Mouse (Mus musculus) G1E (cell line): ENCODE measurements at regions not wholly inside any gene's neighbourhood (a gene's known extent, or its start where the extent isn't known, plus 50 kb on each side); places are given as distances from the start of the nearest gene placed in this dataset.

Source experiments
- ATAC-seq: 2 replicates; pipeline ENCODE4 v1.8.0; 2016; ENCODE audit warnings: mild to moderate bottlenecking; ENCODE audit not compliant: insufficient number of reproducible peaks, poor library complexity, low FRiP score, severe bottlenecking; ENCODE audit errors: extremely low read depth
- DNase-seq: peaks from one replicate; pipeline ENCODE4 v3.0.0; 2012; ENCODE audit warnings: low spot score
- H3K27me3 ChIP-seq: 2 replicates; pipeline ENCODE4 v1.6.1; 2012; ENCODE audit warnings: mild to moderate bottlenecking, low read length, inconsistent platforms; ENCODE audit not compliant: insufficient read depth
- H3K36me3 ChIP-seq: replicated peaks from 2 replicates; pipeline ENCODE3; 2012; ENCODE audit warnings: mild to moderate bottlenecking, inconsistent platforms
- H3K4me1 ChIP-seq: 2 replicates; pipeline ENCODE4 v1.6.1; 2012; ENCODE audit warnings: low read depth, low read length, inconsistent platforms, mixed read lengths; ENCODE audit not compliant: insufficient read depth
- H3K4me3 ChIP-seq: 2 replicates; pipeline ENCODE4 v1.5.1; 2012; ENCODE audit warnings: low read depth, mild to moderate bottlenecking, inconsistent platforms, low read length, moderate library complexity, mixed read lengths
- H3K9me3 ChIP-seq: replicated peaks from 2 replicates; pipeline ENCODE4 v1.6.1; 2012; ENCODE audit warnings: inconsistent platforms
- CTCF ChIP-seq: IDR thresholded peaks from 2 replicates; pipeline ENCODE4 v1.5.1; 2012; ENCODE audit warnings: low read depth, low read length, inconsistent platforms, mixed read lengths
- GATA1 ChIP-seq: IDR thresholded peaks from 2 replicates; pipeline ENCODE4 v1.6.1; 2012; ENCODE audit warnings: borderline replicate concordance, low read length, inconsistent platforms, mixed read lengths
- GATA2 ChIP-seq: IDR thresholded peaks from 2 replicates; pipeline ENCODE4 v1.6.1; 2012; ENCODE audit warnings: low read depth, low read length, inconsistent platforms, borderline replicate concordance
- POLR2AphosphoS5 ChIP-seq: IDR thresholded peaks from 2 replicates; pipeline ENCODE4 v1.6.1; 2012; ENCODE audit warnings: low read depth, low read length, inconsistent platforms; ENCODE audit not compliant: insufficient replicate concordance
- TAL1 ChIP-seq: conservative IDR thresholded peaks from 2 replicates; pipeline ENCODE4 v1.6.1; 2012; ENCODE audit warnings: low read depth, low read length, inconsistent platforms, mixed read lengths

DNA sequence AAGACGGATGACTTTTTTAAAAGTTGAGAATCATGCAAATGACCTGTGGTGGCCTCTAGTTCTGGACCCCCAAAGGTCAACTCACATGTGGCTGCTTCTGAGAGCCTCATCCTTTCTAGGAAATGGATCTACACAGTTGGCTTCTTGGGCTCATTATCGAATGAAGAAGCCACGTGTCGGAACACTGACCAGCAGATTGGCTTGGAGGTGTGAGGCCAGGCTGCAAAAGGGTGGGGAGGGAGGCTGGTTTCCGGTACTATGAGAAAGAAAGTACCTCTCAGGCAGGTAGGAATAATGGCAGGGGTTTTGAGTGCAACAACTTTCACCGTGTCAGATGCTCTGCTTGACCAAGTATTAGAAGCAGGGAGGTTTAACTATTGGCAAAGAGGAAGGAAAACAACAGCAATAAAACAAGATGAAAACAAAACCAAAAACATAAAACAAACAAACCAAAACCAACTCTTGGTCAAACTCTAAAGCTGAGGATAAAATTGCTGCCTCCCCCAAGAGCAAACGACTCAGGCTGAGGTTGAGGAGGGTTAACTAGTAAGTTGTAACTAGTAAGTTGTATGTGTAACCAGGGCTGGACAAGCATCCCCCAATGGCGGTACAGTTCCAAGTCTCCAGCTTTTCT lies 88.7 kb upstream of the Itga6 start:
- ATAC-seq: no peak
- peaks cover 7% of the 10 kb centered on the region for H3K4me1 ChIP-seq
- H3K9me3 ChIP-seq: no peaks in the 10 kb centered on the region
- TF ChIP-seq POLR2AphosphoS5: no peak
- TF ChIP-seq GATA2: no peak
- no peak for TF ChIP-seq GATA1
- TF ChIP-seq TAL1: no peak
- no peak for TF ChIP-seq CTCF
- no peak overlapping the region for H3K4me3 ChIP-seq
- no peaks in the 10 kb centered on the region for H3K36me3 ChIP-seq
- no peak for DNase-seq
- peaks cover 28% of the 10 kb centered on the region for H3K27me3 ChIP-seq

DNA sequence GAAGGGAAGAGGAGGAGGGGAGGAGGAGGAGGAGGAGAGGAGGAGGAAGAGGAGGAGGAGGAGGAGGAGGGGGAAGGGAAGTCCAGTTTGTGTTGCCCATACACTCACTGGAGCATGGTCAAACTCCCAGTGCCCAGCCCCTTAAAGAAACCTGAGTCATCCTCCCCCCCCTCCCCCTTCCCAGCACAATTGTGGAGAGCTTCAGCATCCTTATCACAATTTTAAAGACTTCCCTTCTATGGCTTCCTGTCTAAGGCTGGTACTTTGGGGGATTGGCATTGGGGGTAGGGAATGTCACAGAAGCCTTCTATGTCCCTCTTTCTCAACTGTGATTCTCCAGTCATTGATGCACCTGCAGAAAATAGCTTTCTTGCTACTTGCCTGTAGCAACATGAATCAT lies 84.0 kb upstream of the Itga6 start:
- H3K27me3 ChIP-seq: peaks cover 2% of the 10 kb centered on the region; the same call in 1 of the 2 replicates
- no peaks in the 10 kb centered on the region for H3K36me3 ChIP-seq
- no peak for DNase-seq
- no peak overlapping the region for H3K4me3 ChIP-seq
- no peak for ATAC-seq
- no peaks in the 10 kb centered on the region for H3K9me3 ChIP-seq
- no peaks in the 10 kb centered on the region for H3K4me1 ChIP-seq
- TF ChIP-seq TAL1: no peak

GRCm38 (mm10) chr2:71661986-71662385 lies 83.4 kb upstream of the Itga6 start:
- H3K4me1 ChIP-seq: no peaks in the 10 kb centered on the region
- no peaks in the 10 kb centered on the region for H3K36me3 ChIP-seq
- H3K9me3 ChIP-seq: no peaks in the 10 kb centered on the region
- no peak for TF ChIP-seq TAL1
- TF ChIP-seq CTCF: no peak
- TF ChIP-seq GATA1: no peak
- no peak for TF ChIP-seq GATA2
- TF ChIP-seq POLR2AphosphoS5: no peak
- H3K4me3 ChIP-seq: no peak overlapping the region
- DNase-seq: no peak
- H3K27me3 ChIP-seq: no peaks in the 10 kb centered on the region; the same call in 1 of the 2 replicates
- ATAC-seq: no peak

GRCm38 (mm10) chr2:71663453-71663852 lies 82.0 kb upstream of the Itga6 start:
- H3K9me3 ChIP-seq: no peaks in the 10 kb centered on the region
- H3K4me1 ChIP-seq: no peaks in the 10 kb centered on the region
- H3K4me3 ChIP-seq: no peak overlapping the region
- no peaks in the 10 kb centered on the region; the same call in 1 of the 2 replicates for H3K27me3 ChIP-seq
- no peak for ATAC-seq
- H3K36me3 ChIP-seq: no peaks in the 10 kb centered on the region
- DNase-seq: no peak
- TF ChIP-seq CTCF: no peak
- TF ChIP-seq TAL1: no peak
- TF ChIP-seq POLR2AphosphoS5: no peak
- TF ChIP-seq GATA2: no peak
- no peak for TF ChIP-seq GATA1

DNA sequence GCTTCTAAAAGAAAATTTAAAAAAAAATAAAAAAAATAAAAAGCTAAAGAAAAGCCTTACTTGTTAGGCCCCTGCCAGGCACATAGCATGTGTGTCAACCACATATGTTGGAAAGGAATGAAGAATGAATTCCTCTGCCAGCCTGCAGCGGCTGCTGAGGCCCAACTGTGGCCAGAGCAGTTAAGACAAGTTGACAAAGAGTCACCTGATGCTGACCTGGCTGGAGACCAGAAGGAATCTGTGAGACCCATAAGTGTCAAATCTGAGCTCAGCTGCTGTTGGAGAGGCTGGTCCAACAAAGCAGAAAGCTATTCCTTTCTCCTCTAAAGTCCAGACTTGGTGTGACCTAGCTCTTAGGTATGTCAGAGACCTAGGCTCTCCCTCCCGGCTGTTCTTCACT lies 78.5 kb upstream of the Itga6 start:
- Histone ChIP-seq H3K4me3 (no peak overlapping the region), H3K9me3 (no peaks in the 10 kb centered on the region), H3K27me3 (peaks cover 2% of the 10 kb centered on the region; the same call in 1 of the 2 replicates), H3K36me3 (no peaks in the 10 kb centered on the region), H3K4me1 (no peaks in the 10 kb centered on the region)
- no peak for ATAC-seq
- no peak for TF ChIP-seq POLR2AphosphoS5
- no peak for TF ChIP-seq CTCF
- no peak for TF ChIP-seq TAL1
- TF ChIP-seq GATA2: no peak
- no peak for TF ChIP-seq GATA1
- DNase-seq: no peak

GRCm38 (mm10) chr2:71667746-71668145 lies 77.7 kb upstream of the Itga6 start:
- no peaks in the 10 kb centered on the region for H3K9me3 ChIP-seq
- no peak for DNase-seq
- no peaks in the 10 kb centered on the region for H3K4me1 ChIP-seq
- ATAC-seq: no peak
- peaks cover 2% of the 10 kb centered on the region; the same call in 1 of the 2 replicates for H3K27me3 ChIP-seq
- no peak overlapping the region for H3K4me3 ChIP-seq
- H3K36me3 ChIP-seq: no peaks in the 10 kb centered on the region
- TF ChIP-seq GATA2: no peak
- TF ChIP-seq GATA1: no peak
- no peak for TF ChIP-seq TAL1
- TF ChIP-seq CTCF: no peak
- no peak for TF ChIP-seq POLR2AphosphoS5

- H3K4me1 ChIP-seq: no peaks in the 10 kb centered on the region
- H3K4me3 ChIP-seq: no peak overlapping the region
- ATAC-seq (no peak), DNase-seq (no peak)
- H3K36me3 ChIP-seq: no peaks in the 10 kb centered on the region
- peaks cover 13% of the 10 kb centered on the region; the same call in 1 of the 2 replicates for H3K27me3 ChIP-seq
- TF ChIP-seq POLR2AphosphoS5 (no peak), TAL1 (no peak), GATA1 (no peak), GATA2 (no peak), CTCF (no peak)
- no peaks in the 10 kb centered on the region for H3K9me3 ChIP-seq
Measured at GRCm38 (mm10) chr2:71670228-71670790, 75.1 kb upstream of the Itga6 start.
